Mouse (Mus musculus): Measurements from ENCODE around the gene Mustn1. TPM values are rescaled to one million over a fixed set of nuclear protein-coding genes. Genes with fewer than 3 reads are reported as not detected.

Gene Mustn1
- total and polyA plus RNA-seq, 2 experiments from 2014 or later = 1.1 to 1.9 TPM

GRCm38 (mm10) chr14:30870206-30871147, 8.5 kb upstream of the Mustn1 start:
- WGBS = 90% methylated on average over 25 of the region's 25 CpGs
- Histone ChIP-seq H3K9ac (replicated peaks; ENCODE audit: low read length) (no peak overlapping the region), H3K4me2 (ENCODE audit: low read depth, low read length) (no peak overlapping the region), H3K9me3 (ENCODE audit: low read length) (no peaks in the 10 kb centered on the region), H3K4me1 (ENCODE audit: insufficient read depth, low read length) (no peaks in the 10 kb centered on the region), H3K36me3 (ENCODE audit: insufficient read depth, low read length) (peaks cover 28% of the 10 kb centered on the region), H3K27me3 (ENCODE audit: insufficient read depth, low read length) (no peaks in the 10 kb centered on the region), H3K27ac (no peak overlapping the region), H3K4me3 (ENCODE audit: low read length) (no peak overlapping the region)
- no peak for TF ChIP-seq CTCF (IDR thresholded peaks at IDR 0.05; ENCODE audit: low read depth)
- DNase-seq (ENCODE audit: low spot score) = no peak
- no peak for ATAC-seq

GRCm38 (mm10) chr14:30874095-30874700, 4.8 kb upstream of the Mustn1 start:
- TF ChIP-seq CTCF (IDR thresholded peaks at IDR 0.05; ENCODE audit: low read depth) = no peak
- H3K4me1 ChIP-seq (ENCODE audit: insufficient read depth, low read length) = no peaks in the 10 kb centered on the region
- no peak overlapping the region for H3K9ac ChIP-seq (replicated peaks; ENCODE audit: low read length)
- DNase-seq (ENCODE audit: low spot score) (no peak), ATAC-seq (no peak)
- peaks cover 16% of the 10 kb centered on the region for H3K36me3 ChIP-seq (ENCODE audit: insufficient read depth, low read length)
- no peak overlapping the region for H3K4me2 ChIP-seq (ENCODE audit: low read depth, low read length)
- no peaks in the 10 kb centered on the region for H3K9me3 ChIP-seq (ENCODE audit: low read length)
- 79% methylated on average over 18 of the region's 18 CpGs for WGBS
- no peak overlapping the region for H3K27ac ChIP-seq
- H3K27me3 ChIP-seq (ENCODE audit: insufficient read depth, low read length) = no peaks in the 10 kb centered on the region
- H3K4me3 ChIP-seq (ENCODE audit: low read length) = no peak overlapping the region

- 87% methylated on average over 12 of the region's 12 CpGs for WGBS
- H3K9ac ChIP-seq (replicated peaks; ENCODE audit: low read length) = no peak overlapping the region
Observed at GRCm38 (mm10) chr14:30875130-30875865, 3.7 kb upstream of the Mustn1 start.

GRCm38 (mm10) chr14:30875955-30876354, 3.0 kb upstream of the Mustn1 start:
- Histone ChIP-seq H3K27me3 (ENCODE audit: insufficient read depth, low read length) (no peaks in the 10 kb centered on the region), H3K36me3 (ENCODE audit: insufficient read depth, low read length) (peaks cover 15% of the 10 kb centered on the region), H3K9me3 (ENCODE audit: low read length) (no peaks in the 10 kb centered on the region), H3K4me1 (ENCODE audit: insufficient read depth, low read length) (no peaks in the 10 kb centered on the region), H3K9ac (replicated peaks; ENCODE audit: low read length) (no peak overlapping the region), H3K4me2 (ENCODE audit: low read depth, low read length) (no peak overlapping the region), H3K27ac (no peak overlapping the region), H3K4me3 (ENCODE audit: low read length) (no peak overlapping the region)
- TF ChIP-seq CTCF (IDR thresholded peaks at IDR 0.05; ENCODE audit: low read depth) = no peak
- 87% methylated on average over 9 of the region's 9 CpGs for WGBS
- ATAC-seq (no peak), DNase-seq (ENCODE audit: low spot score) (no peak)

More at GRCm38 (mm10) chr14:30875130-30875865, 3.7 kb upstream of the Mustn1 start:
- Histone ChIP-seq H3K4me3 (ENCODE audit: low read length) (no peak overlapping the region), H3K9me3 (ENCODE audit: low read length) (no peaks in the 10 kb centered on the region), H3K4me1 (ENCODE audit: insufficient read depth, low read length) (no peaks in the 10 kb centered on the region), H3K27ac (no peak overlapping the region), H3K36me3 (ENCODE audit: insufficient read depth, low read length) (peaks cover 15% of the 10 kb centered on the region), H3K27me3 (ENCODE audit: insufficient read depth, low read length) (no peaks in the 10 kb centered on the region), H3K4me2 (ENCODE audit: low read depth, low read length) (no peak overlapping the region)
- ATAC-seq (no peak), DNase-seq (ENCODE audit: low spot score) (no peak)
- TF ChIP-seq CTCF (IDR thresholded peaks at IDR 0.05; ENCODE audit: low read depth) = no peak

- TF ChIP-seq CTCF (IDR thresholded peaks at IDR 0.05; ENCODE audit: low read depth) = no peak
- peaks cover 15% of the 10 kb centered on the region for H3K36me3 ChIP-seq (ENCODE audit: insufficient read depth, low read length)
- no peaks in the 10 kb centered on the region for H3K27me3 ChIP-seq (ENCODE audit: insufficient read depth, low read length)
- H3K4me3 ChIP-seq (ENCODE audit: low read length) = no peak overlapping the region
- H3K9ac ChIP-seq (replicated peaks; ENCODE audit: low read length) = no peak overlapping the region
- no peak overlapping the region for H3K27ac ChIP-seq
- 92% methylated on average over 10 of the region's 10 CpGs for WGBS
- ATAC-seq (no peak), DNase-seq (ENCODE audit: low spot score) (no peak)
- no peak overlapping the region for H3K4me2 ChIP-seq (ENCODE audit: low read depth, low read length)
- H3K9me3 ChIP-seq (ENCODE audit: low read length) = no peaks in the 10 kb centered on the region
- no peaks in the 10 kb centered on the region for H3K4me1 ChIP-seq (ENCODE audit: insufficient read depth, low read length)
Observed at GRCm38 (mm10) chr14:30876451-30876850, 2.5 kb upstream of the Mustn1 start.

GRCm38 (mm10) chr14:30877827-30878226, 1.2 kb upstream of the Mustn1 start:
- no peak overlapping the region for H3K4me2 ChIP-seq (ENCODE audit: low read depth, low read length)
- H3K4me1 ChIP-seq (ENCODE audit: insufficient read depth, low read length) = no peaks in the 10 kb centered on the region
- DNase-seq (ENCODE audit: low spot score) = no peak
- WGBS = 96% methylated on average over 3 of the region's 3 CpGs
- no peaks in the 10 kb centered on the region for H3K9me3 ChIP-seq (ENCODE audit: low read length)
- no peak for TF ChIP-seq CTCF (IDR thresholded peaks at IDR 0.05; ENCODE audit: low read depth)
- no peak overlapping the region for H3K9ac ChIP-seq (replicated peaks; ENCODE audit: low read length)
- H3K36me3 ChIP-seq (ENCODE audit: insufficient read depth, low read length) = peaks cover 11% of the 10 kb centered on the region
- H3K27me3 ChIP-seq (ENCODE audit: insufficient read depth, low read length) = no peaks in the 10 kb centered on the region
- H3K4me3 ChIP-seq (ENCODE audit: low read length) = no peak overlapping the region
- ATAC-seq = no peak
- H3K27ac ChIP-seq = no peak overlapping the region

Data from hindbrain, postnatal 0 days (tissue).